Mouse (Mus musculus) liver, adult 2 months (tissue): ENCODE results near the gene Kcnq4. TPM values are rescaled to one million over a fixed set of nuclear protein-coding genes. Genes with fewer than 3 reads are reported as not detected.

Experiments used
- DNase-seq: peaks from one replicate; pipeline ENCODE4 v3.0.0-alpha.2; 2011; ENCODE audit warnings: low read depth, low spot score; ENCODE audit errors: extremely low read depth
- H3K27ac ChIP-seq: fragments of 200-500 bp; replicated peaks from 2 replicates; pipeline ENCODE4 v1.5.1; 2012; ENCODE audit warnings: low read depth, mild to moderate bottlenecking, control low read depth, inconsistent platforms, low read length; ENCODE audit not compliant: insufficient read depth
- H3K27me3 ChIP-seq: fragments of 200-500 bp; 2 replicates; pipeline ENCODE4 v1.6.1; 2012; ENCODE audit warnings: mild to moderate bottlenecking, moderate library complexity, low read length, inconsistent platforms; ENCODE audit not compliant: control insufficient read depth, insufficient read depth
- H3K36me3 ChIP-seq: fragments of 200-500 bp; 2 replicates; pipeline ENCODE4 v1.6.1; 2012; ENCODE audit warnings: low read length, inconsistent platforms; ENCODE audit not compliant: control insufficient read depth, insufficient read depth
- H3K4me1 ChIP-seq: fragments of 200-500 bp; 2 replicates; pipeline ENCODE4 v1.6.1; 2011; ENCODE audit warnings: low read length; ENCODE audit not compliant: control insufficient read depth, insufficient read depth
- H3K4me3 ChIP-seq: fragments of 200-500 bp; 2 replicates; pipeline ENCODE4 v1.5.1; 2011; ENCODE audit warnings: low read depth, mild to moderate bottlenecking, control low read depth, low read length, moderate library complexity; ENCODE audit not compliant: insufficient read depth
- H3K79me2 ChIP-seq: fragments of 200-500 bp; 2 replicates; pipeline ENCODE4 v1.6.1; 2012; ENCODE audit warnings: inconsistent platforms, mild to moderate bottlenecking, low read length, moderate library complexity; ENCODE audit not compliant: control insufficient read depth, insufficient read depth
- H3K9ac ChIP-seq: fragments of 200-500 bp; 2 replicates; pipeline ENCODE4 v1.6.1; 2012; ENCODE audit warnings: low read depth, mild to moderate bottlenecking, control low read depth, inconsistent platforms, low read length
- CTCF ChIP-seq: fragments of 200-500 bp; IDR thresholded peaks from 2 replicates; pipeline ENCODE4 v1.5.1; 2011; ENCODE audit warnings: low read depth, low read length, control low read depth
- POLR2A ChIP-seq: fragments of 200-500 bp; IDR thresholded peaks from 2 replicates; pipeline ENCODE4 v1.6.1; 2011; ENCODE audit warnings: low read length, control low read depth; ENCODE audit not compliant: insufficient read depth; ENCODE audit errors: extremely low read depth
- WGBS: fragments of 180-500 bp; shearing (Covaris S2); methylation state at CpG from one replicate; pipeline ENCODE4 v1.1.7; 2018; 5-methylcytosine and 5-hydroxymethylcytosine counted together
- polyA plus RNA-seq: library from polyadenylated mRNA; depleted of rRNA; stranded (reverse); fragments of >200 nt; gene quantifications from 2 replicates; pipeline ENCODE4 v1.2.3, GENCODE M21; 2012
- total RNA-seq: library from RNA; depleted of rRNA; stranded (reverse); fragments of >200 nt; gene quantifications from 2 replicates; pipeline ENCODE4 v1.2.3, GENCODE M21; 2014

Kcnq4 gene
- total and polyA plus RNA-seq, 2 experiments = 0.28 to 0.57 TPM

DNA sequence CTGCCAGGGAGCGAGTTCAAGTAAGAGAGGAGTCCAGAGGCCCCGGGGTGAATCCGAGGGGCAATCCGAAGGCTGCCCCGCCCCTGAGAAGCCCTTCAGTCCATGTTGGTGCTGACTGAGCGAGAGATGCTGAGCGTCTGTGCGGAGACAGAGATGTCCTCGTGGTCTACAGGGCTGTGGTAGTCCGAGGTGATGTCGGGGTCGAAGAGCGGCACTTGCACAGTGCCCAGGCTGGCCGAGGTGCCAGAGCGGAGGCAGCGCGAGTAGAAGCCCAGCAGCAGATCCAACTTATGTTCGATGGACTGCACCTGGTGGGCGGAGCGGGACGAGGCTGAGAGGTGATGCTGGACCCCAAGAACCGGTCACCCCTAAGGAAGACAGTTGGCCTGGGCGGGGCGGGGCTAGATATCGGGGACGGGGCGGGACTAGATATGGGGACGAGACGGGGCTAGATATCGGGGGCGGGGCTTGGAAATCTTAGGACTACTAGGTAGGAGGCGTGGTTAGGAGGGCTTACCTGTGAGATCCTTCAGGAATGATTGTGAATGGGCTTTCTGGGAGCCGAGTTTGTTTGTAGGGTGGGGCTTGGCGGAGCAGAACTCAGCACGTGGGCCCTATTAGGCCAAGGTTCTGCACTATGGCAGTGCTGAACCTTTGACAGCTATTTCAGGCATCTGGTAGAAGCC, 50.5 kb downstream of the Kcnq4 start:
- Histone ChIP-seq H3K36me3 (no peaks in the 10 kb centered on the region), H3K4me1 (no peaks in the 10 kb centered on the region), H3K9ac (no peak overlapping the region), H3K79me2 (no peaks in the 10 kb centered on the region), H3K4me3 (no peak overlapping the region), H3K27ac (no peak overlapping the region), H3K27me3 (peaks cover 6% of the 10 kb centered on the region; the same call in 1 of the 2 replicates)
- 19% methylated on average over 35 of the region's 35 CpGs for WGBS
- TF ChIP-seq POLR2A (no peak), CTCF (no peak)
- no peak for DNase-seq

DNA sequence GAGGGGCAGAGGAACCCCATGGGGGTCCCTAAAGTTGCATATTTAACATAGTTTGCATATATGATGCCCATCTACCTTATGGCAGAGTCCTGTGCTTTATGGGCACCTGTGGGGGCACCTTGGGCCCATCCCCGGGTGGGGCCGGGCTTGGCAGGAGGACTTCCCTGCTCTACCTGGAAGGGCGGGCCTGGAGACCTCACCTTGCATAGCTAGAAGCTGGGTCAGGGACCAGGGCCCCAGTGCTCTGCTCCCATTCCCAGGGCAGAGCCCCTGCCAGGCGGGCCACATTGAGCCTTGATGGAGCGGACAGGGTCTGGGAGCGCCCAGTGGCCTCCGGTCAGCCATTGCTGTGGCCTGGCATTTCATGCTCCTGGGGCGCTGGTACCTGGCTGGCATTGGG, 51.1 kb downstream of the Kcnq4 start:
- Histone ChIP-seq H3K79me2 (no peaks in the 10 kb centered on the region), H3K27me3 (peaks cover 6% of the 10 kb centered on the region; the same call in 1 of the 2 replicates)

DNA sequence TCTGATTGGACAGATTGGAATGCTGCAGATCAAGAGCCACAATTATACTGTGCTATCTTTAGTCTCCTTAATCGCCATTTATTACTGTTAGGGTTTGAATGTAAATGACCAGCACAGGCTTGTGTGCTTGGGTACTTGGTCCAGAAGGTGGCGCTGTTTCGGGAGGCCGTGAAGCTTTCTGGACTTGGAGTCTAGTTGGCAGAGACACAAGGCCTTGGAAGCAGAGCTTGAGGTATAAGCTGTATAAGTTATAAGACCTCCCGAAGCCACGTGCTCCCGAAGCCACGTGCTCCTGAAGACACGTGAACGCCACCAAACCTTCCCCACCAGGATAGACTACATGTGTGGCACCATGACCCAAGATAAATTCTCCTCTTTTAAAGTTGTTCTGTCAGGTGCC, 55.7 kb downstream of the Kcnq4 start:
- H3K9ac ChIP-seq = no peak overlapping the region
- peak; percentile 37 for DNase-seq
- 43% methylated on average over 10 of the region's 10 CpGs for WGBS
- H3K4me3 ChIP-seq = no peak overlapping the region
- H3K27ac ChIP-seq = no peak overlapping the region
- H3K36me3 ChIP-seq = no peaks in the 10 kb centered on the region
- H3K79me2 ChIP-seq = no peaks in the 10 kb centered on the region
- peaks cover 1% of the 10 kb centered on the region; the same call in 1 of the 2 replicates for H3K27me3 ChIP-seq
- no peaks in the 10 kb centered on the region for H3K4me1 ChIP-seq
- TF ChIP-seq POLR2A = no peak
- peak; percentile 78 for TF ChIP-seq CTCF

More for the DNA sequence above, 51.1 kb downstream of the Kcnq4 start:
- Histone ChIP-seq H3K27ac (no peak overlapping the region), H3K4me3 (no peak overlapping the region), H3K4me1 (no peaks in the 10 kb centered on the region), H3K9ac (no peak overlapping the region), H3K36me3 (no peaks in the 10 kb centered on the region)
- 91% methylated on average over 8 of the region's 8 CpGs for WGBS
- no peak for DNase-seq
- no peak for TF ChIP-seq POLR2A
- TF ChIP-seq CTCF = no peak

DNA sequence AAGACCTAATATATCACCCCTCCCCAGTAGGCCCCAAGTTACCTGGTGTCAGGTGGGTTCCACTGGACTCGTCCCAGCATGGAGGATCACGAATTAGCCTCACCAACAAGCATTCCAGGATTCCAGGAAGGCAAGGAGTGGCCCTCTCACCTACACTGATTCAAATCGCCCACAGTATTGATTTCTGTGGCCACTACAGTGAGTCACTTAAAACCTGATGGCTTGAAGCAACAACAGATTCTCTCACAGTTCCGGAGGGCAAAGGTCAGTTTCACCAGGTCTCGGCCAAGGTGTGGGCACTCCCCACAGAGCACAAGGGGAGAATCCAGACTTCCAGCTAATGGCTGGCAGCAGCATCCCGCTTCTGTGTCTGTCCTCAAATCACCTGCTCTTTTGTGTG, 59.1 kb downstream of the Kcnq4 start:
- 42% methylated on average over 6 of the region's 6 CpGs for WGBS
- H3K27ac ChIP-seq = no peak overlapping the region
- TF ChIP-seq POLR2A (no peak), CTCF (no peak)
- H3K27me3 ChIP-seq = no peaks in the 10 kb centered on the region
- peak; percentile 6 for DNase-seq
- no peak overlapping the region for H3K9ac ChIP-seq
- H3K4me1 ChIP-seq = no peaks in the 10 kb centered on the region
- H3K4me3 ChIP-seq = no peak overlapping the region
- H3K79me2 ChIP-seq = no peaks in the 10 kb centered on the region
- H3K36me3 ChIP-seq = no peaks in the 10 kb centered on the region

DNA sequence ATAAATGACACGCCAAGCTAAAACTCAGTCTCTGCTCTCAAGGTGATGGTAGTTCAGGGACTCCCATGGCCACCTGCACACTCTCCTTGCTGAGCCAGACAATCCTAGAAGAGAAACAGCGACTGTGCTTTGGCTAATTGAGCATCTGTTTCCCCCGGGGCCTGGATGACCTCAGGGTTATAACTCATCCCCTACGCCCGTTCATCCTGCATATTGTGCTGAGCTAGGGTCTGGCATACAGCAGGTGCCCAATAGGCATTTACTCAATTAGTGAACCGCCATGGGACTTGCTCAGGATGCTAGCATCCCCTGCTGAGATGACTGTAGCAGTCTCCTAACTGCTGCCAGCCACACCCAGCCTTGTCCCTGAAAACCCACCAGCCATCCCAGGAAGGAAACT, 61.1 kb downstream of the Kcnq4 start:
- H3K36me3 ChIP-seq = no peaks in the 10 kb centered on the region
- no peak for DNase-seq
- no peak for TF ChIP-seq CTCF
- TF ChIP-seq POLR2A = no peak
- no peaks in the 10 kb centered on the region for H3K4me1 ChIP-seq
- 76% methylated on average over 6 of the region's 6 CpGs for WGBS
- no peak overlapping the region for H3K4me3 ChIP-seq
- no peaks in the 10 kb centered on the region for H3K27me3 ChIP-seq
- H3K79me2 ChIP-seq = no peaks in the 10 kb centered on the region
- no peak overlapping the region for H3K9ac ChIP-seq
- no peak overlapping the region for H3K27ac ChIP-seq

DNA sequence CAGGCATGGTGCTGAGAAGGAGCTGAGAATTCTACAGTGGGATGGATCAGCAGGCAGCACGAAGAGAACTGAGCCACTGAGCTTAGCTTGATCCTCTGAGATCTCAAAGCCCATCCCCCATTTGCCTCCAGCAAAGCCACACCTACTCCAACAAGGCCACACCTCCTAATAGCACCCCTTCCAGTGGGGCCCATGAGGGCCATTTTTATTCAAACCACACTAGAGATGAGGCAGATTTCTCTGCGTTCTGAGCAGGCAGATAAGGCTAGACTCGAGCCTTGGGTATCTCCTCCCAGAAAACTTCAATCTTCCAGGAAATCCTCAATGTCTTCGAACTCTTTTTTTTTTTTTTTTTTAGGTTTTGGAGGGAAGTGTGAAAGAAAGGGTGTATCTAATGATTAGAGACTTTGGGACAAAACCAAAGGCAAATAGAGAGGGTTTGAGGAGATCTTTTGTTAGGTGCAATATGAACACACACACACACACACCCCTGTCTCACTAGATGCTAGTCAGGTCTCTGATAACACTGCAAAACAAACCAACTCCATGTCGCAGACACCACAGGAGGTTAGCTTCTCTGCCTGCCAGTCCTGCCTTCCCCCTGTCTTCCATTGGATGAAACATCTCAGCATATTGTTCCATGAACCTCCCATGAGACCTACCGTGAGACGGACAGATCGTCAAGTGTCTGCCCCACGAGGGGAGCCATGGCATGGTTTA, 65.0 kb downstream of the Kcnq4 start:
- TF ChIP-seq POLR2A = no peak
- no peak for TF ChIP-seq CTCF
- Histone ChIP-seq H3K79me2 (no peaks in the 10 kb centered on the region), H3K9ac (no peak overlapping the region), H3K36me3 (no peaks in the 10 kb centered on the region), H3K4me3 (no peak overlapping the region), H3K4me1 (no peaks in the 10 kb centered on the region), H3K27me3 (no peaks in the 10 kb centered on the region), H3K27ac (no peak overlapping the region)
- no peak for DNase-seq
- WGBS = 53% methylated on average over 9 of the region's 9 CpGs
